Mouse (Mus musculus): ENCODE data around the gene 4930523C07Rik. TPM values are rescaled to one million over a fixed set of nuclear protein-coding genes. Genes with fewer than 3 reads are reported as not detected.

The 4930523C07Rik gene
- polyA plus RNA-seq, 1 experiment from 2014 or later, result 35.2 TPM

DNA sequence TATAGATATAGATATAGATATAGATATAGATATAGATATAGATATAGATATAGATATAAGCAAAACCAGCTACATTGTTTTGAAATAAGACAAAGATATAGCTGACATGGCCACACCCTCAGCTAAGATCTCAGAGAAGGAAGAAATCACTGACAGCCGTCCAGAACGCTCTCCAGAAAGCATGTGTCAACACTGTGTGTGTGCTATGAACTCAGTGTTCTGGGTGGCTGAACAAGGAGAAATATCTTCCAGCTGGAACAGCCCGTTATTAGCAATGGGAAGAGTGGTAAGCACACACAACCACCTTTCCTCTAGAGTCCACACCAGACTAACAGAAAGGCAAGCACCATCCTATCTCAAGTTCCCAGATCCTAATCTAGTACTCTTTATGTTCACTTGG is 8.6 kb upstream of the 4930523C07Rik start:
- DNase-seq (ENCODE audit: low spot score) (no peak), ATAC-seq (replicated peaks; ENCODE audit: low FRiP score, low read depth) (no peak)

DNA sequence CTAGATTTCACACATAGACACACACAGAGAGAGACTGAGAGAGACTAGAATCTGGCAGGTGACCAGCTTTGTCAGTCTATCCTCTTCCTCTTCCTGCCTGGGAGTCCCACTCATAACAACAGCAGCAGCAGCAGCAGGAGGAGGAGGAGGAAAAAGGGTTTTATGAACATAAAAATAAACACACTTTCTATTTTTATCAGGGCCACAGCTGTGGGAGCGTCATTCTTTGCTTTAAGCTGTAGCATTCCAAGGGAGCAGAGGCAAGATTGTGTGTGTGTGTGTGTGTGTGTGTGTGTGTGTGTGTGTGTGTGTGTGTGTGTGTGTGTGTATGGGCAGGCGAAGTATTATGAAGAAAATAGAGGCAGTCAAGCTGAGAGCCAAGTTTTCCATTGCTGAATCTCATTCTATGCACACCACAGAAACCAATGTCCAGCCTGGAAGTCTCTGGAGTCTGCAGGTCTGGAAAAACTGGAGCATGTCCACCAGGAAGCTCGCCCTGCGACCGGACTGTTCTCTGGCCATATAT is 7.1 kb upstream of the 4930523C07Rik start:
- Histone ChIP-seq H3K36me3 (ENCODE audit: insufficient read depth, low read length) (no peaks in the 10 kb centered on the region), H3K9ac (ENCODE audit: low read depth, low read length) (no peak overlapping the region), H3K4me1 (replicated peaks; ENCODE audit: insufficient read depth, low read length) (peaks cover 6% of the 10 kb centered on the region; the same call in 1 of the 2 replicates), H3K27me3 (ENCODE audit: insufficient read depth, low read length) (no peaks in the 10 kb centered on the region), H3K27ac (peak overlapping the region; percentile 83), H3K9me3 (replicated peaks; ENCODE audit: low read length) (no peaks in the 10 kb centered on the region), H3K4me2 (ENCODE audit: low read length) (no peak overlapping the region), H3K4me3 (replicated peaks; ENCODE audit: low read depth, low read length) (no peak overlapping the region)
- no peak for TF ChIP-seq CTCF (IDR thresholded peaks at IDR 0.05; ENCODE audit: low read depth)
- DNase-seq (ENCODE audit: low spot score), result peak; percentile 77
- WGBS, result 46% methylated on average over 5 of the region's 5 CpGs
- peak; percentile 46; the same call in 1 of the 2 replicates for ATAC-seq (replicated peaks; ENCODE audit: low FRiP score, low read depth)

More for the DNA sequence above, 8.6 kb upstream of the 4930523C07Rik start:
- H3K27ac ChIP-seq, result no peak overlapping the region
- H3K9ac ChIP-seq (ENCODE audit: low read depth, low read length), result no peak overlapping the region
- no peaks in the 10 kb centered on the region for H3K27me3 ChIP-seq (ENCODE audit: insufficient read depth, low read length)
- no peak overlapping the region for H3K4me2 ChIP-seq (ENCODE audit: low read length)
- H3K36me3 ChIP-seq (ENCODE audit: insufficient read depth, low read length), result no peaks in the 10 kb centered on the region
- no peak overlapping the region for H3K4me3 ChIP-seq (replicated peaks; ENCODE audit: low read depth, low read length)
- H3K9me3 ChIP-seq (replicated peaks; ENCODE audit: low read length), result no peaks in the 10 kb centered on the region
- H3K4me1 ChIP-seq (replicated peaks; ENCODE audit: insufficient read depth, low read length), result peaks cover 6% of the 10 kb centered on the region; the same call in 1 of the 2 replicates
- 16% methylated on average over 3 of the region's 3 CpGs for WGBS
- TF ChIP-seq CTCF (IDR thresholded peaks at IDR 0.05; ENCODE audit: low read depth), result no peak

DNA sequence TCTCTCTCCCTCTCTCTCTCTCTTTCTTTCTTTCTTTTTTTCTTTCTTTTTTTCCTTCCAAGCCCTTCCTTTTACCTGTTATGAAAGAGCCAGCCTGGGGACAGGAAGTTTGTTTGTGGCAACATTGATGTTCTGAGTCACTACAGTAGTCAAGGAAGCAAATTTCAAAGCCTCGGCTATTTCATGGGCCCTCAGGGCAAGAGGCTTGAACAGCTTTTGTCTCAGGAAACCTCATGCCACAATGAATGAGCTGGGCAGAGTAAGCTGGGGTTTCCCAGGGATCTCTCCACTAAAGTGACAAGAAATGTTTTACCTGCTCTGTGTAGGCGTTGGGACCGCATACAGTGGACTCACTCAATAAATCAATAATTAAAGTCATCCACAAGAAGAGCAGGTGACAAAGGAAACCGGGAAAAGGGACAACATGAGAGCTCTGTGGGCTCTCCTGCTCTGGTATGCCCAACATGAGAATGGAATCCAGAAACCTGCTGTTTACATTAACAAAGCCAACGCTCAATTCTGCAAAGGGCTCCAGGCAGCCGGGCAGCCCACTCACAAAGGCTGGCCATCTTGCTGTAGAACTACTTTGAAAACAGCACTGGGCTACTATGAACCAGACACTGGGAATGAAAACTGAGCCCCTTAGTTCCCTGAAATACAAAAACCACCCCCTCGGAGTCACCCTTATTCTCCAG is 4.1 kb upstream of the 4930523C07Rik start:
- Histone ChIP-seq H3K36me3 (ENCODE audit: insufficient read depth, low read length) (no peaks in the 10 kb centered on the region), H3K27ac (no peak overlapping the region), H3K9ac (ENCODE audit: low read depth, low read length) (no peak overlapping the region), H3K4me2 (ENCODE audit: low read length) (no peak overlapping the region), H3K4me1 (replicated peaks; ENCODE audit: insufficient read depth, low read length) (peaks cover 6% of the 10 kb centered on the region; the same call in 1 of the 2 replicates), H3K4me3 (replicated peaks; ENCODE audit: low read depth, low read length) (no peak overlapping the region), H3K27me3 (ENCODE audit: insufficient read depth, low read length) (no peaks in the 10 kb centered on the region), H3K9me3 (replicated peaks; ENCODE audit: low read length) (no peaks in the 10 kb centered on the region)
- DNase-seq (ENCODE audit: low spot score), result no peak
- 61% methylated on average over 7 of the region's 7 CpGs for WGBS
- TF ChIP-seq CTCF (IDR thresholded peaks at IDR 0.05; ENCODE audit: low read depth), result no peak
- no peak for ATAC-seq (replicated peaks; ENCODE audit: low FRiP score, low read depth)

DNA sequence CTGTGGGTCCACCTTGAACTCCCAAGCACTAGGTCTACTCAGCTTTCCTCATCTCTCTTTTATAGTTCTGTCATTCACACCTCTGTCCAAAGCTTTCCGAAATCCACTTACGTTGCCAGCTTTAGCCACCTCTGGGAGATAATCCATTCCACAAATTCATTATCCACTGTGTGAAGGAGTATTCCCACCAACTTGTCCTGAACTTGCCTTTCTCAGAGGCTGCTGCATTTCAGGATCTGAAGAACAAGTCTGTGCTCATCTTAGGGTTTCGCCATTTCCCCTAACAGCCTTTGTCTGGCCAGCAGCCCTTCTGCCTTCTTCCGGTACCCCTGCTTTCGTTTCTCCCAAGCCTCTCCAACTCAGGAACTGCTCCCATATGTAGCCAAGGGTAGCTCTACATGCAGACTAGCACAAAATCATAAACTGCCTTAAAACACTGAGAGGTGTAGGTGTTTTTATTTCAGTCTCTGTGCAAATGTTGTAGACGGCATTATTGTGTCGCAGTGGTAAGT is 2.9 kb upstream of the 4930523C07Rik start:
- Histone ChIP-seq H3K9me3 (replicated peaks; ENCODE audit: low read length) (no peaks in the 10 kb centered on the region), H3K4me2 (ENCODE audit: low read length) (no peak overlapping the region), H3K4me3 (replicated peaks; ENCODE audit: low read depth, low read length) (no peak overlapping the region), H3K9ac (ENCODE audit: low read depth, low read length) (no peak overlapping the region), H3K36me3 (ENCODE audit: insufficient read depth, low read length) (no peaks in the 10 kb centered on the region), H3K27me3 (ENCODE audit: insufficient read depth, low read length) (no peaks in the 10 kb centered on the region), H3K4me1 (replicated peaks; ENCODE audit: insufficient read depth, low read length) (peaks cover 6% of the 10 kb centered on the region; the same call in 1 of the 2 replicates), H3K27ac (no peak overlapping the region)
- ATAC-seq (replicated peaks; ENCODE audit: low FRiP score, low read depth), result no peak
- no peak for TF ChIP-seq CTCF (IDR thresholded peaks at IDR 0.05; ENCODE audit: low read depth)
- WGBS, result 89% methylated on average over 7 of the region's 7 CpGs
- DNase-seq (ENCODE audit: low spot score), result no peak

DNA sequence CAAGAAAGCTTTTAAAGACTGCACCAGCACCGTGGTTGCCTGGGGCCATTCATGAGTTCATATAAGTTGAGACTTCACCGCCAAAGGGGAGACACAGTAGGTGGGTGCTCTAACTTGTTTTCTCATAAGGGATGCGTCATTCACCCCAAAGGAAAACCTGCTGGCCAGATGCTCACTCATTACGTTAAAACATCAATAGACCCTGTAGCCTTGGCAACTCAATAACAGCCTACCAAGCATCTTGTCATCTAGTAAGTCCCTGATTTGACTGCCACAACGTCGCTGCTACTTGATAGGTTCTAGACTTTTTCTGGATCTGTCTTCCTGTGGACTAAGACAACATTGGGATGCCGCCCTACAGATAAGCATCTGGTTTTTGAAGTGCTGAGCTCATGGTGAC is 1.8 kb upstream of the 4930523C07Rik start:
- 70% methylated on average over 7 of the region's 7 CpGs for whole genome bisulfite sequencing
- ATAC-seq (replicated peaks; ENCODE audit: low FRiP score, low read depth), result no peak

DNA sequence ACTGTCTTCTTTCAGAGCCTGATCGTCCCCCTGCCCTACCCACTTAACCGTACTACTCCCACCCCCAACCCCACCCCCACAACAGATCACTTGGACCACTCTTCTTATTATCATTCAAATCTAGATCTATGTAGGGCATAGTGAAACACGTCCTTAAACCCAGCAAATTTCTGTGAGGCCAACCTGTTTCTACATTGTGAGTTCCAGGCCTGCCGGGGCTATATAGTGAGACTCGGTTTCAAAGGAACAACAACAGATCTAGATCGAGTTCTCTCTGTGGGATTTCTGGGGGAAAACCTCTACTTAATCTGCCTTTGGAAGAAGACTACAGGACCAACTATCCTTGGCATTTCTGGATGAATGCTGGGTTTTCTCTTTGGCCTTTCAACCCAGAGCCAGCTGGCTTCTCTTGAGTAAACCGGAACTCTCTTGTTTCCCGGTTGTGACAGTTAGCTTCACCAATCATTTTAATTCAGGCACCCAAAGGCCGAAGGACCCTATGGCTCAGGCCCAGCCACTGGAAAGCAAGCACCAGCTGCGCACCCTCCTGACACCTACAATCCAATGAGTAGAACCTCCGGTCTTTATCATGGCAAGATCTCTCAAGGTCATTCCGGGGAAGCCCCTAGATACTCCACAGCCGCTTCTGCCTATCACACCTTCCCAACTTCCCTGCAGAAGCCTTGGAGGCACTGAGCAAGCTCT is 759 bp upstream of the 4930523C07Rik start:
- Histone ChIP-seq H3K36me3 (ENCODE audit: insufficient read depth, low read length) (no peaks in the 10 kb centered on the region), H3K27me3 (ENCODE audit: insufficient read depth, low read length) (no peaks in the 10 kb centered on the region), H3K4me3 (replicated peaks; ENCODE audit: low read depth, low read length) (no peak overlapping the region), H3K9ac (ENCODE audit: low read depth, low read length) (no peak overlapping the region), H3K27ac (no peak overlapping the region), H3K9me3 (replicated peaks; ENCODE audit: low read length) (no peaks in the 10 kb centered on the region), H3K4me1 (replicated peaks; ENCODE audit: insufficient read depth, low read length) (no peaks in the 10 kb centered on the region), H3K4me2 (ENCODE audit: low read length) (peak overlapping the region; percentile 78)
- no peak for TF ChIP-seq CTCF (IDR thresholded peaks at IDR 0.05; ENCODE audit: low read depth)
- ATAC-seq (replicated peaks; ENCODE audit: low FRiP score, low read depth), result no peak
- DNase-seq (ENCODE audit: low spot score), result no peak
- WGBS, result 86% methylated on average over 13 of the region's 13 CpGs

More for the DNA sequence above, 1.8 kb upstream of the 4930523C07Rik start:
- no peak for TF ChIP-seq CTCF (IDR thresholded peaks at IDR 0.05; ENCODE audit: low read depth)
- Histone ChIP-seq H3K4me1 (replicated peaks; ENCODE audit: insufficient read depth, low read length) (peaks cover 3% of the 10 kb centered on the region; the same call in 1 of the 2 replicates), H3K27ac (no peak overlapping the region), H3K4me3 (replicated peaks; ENCODE audit: low read depth, low read length) (no peak overlapping the region), H3K27me3 (ENCODE audit: insufficient read depth, low read length) (no peaks in the 10 kb centered on the region), H3K9ac (ENCODE audit: low read depth, low read length) (no peak overlapping the region), H3K9me3 (replicated peaks; ENCODE audit: low read length) (no peaks in the 10 kb centered on the region), H3K4me2 (ENCODE audit: low read length) (no peak overlapping the region), H3K36me3 (ENCODE audit: insufficient read depth, low read length) (no peaks in the 10 kb centered on the region)
- DNase-seq (ENCODE audit: low spot score), result no peak

All from kidney, postnatal 0 days (tissue).